Mouse (Mus musculus): ENCODE measurements around the gene P3h2. TPM values are rescaled to one million over a fixed set of nuclear protein-coding genes. Genes with fewer than 3 reads are reported as not detected.

P3h2 gene
- polyA plus RNA-seq, 1 experiment from 2014 or later = 9.5 TPM

DNA sequence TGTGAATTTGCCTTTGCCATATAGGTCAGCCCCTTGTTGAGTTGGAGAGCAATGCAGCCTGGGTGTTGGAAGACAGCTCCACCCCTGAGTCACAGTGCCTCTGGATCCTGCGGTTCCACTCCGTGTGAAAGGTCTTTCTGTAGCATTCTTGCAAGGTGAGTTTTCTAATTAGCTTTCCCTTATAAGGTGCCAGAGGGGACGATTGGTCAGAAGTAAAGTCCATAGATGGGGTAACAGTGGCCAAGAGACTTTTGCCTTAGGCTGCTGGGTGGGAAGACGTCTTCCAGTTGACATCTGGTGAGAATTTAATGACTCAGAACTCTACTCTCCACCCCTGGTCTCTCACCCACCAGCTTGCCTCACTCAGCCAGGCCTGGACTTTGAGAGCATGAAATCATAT is 163.3 kb downstream of the P3h2 start:
- H3K4me3 ChIP-seq (ENCODE audit: low read length) = no peak overlapping the region
- H3K27ac ChIP-seq (ENCODE audit: low read depth, low read length) = no peak overlapping the region
- H3K36me3 ChIP-seq (ENCODE audit: control insufficient read depth, insufficient read depth, low read length) = no peaks in the 10 kb centered on the region
- no peaks in the 10 kb centered on the region for H3K27me3 ChIP-seq (ENCODE audit: control insufficient read depth, insufficient read depth, low read length)
- H3K4me1 ChIP-seq (ENCODE audit: control insufficient read depth, insufficient read depth, low read length) = no peaks in the 10 kb centered on the region
- no peaks in the 10 kb centered on the region for H3K9me3 ChIP-seq (ENCODE audit: control insufficient read depth, low read length)
- H3K4me2 ChIP-seq (replicated peaks; ENCODE audit: low read depth, low read length) = no peak overlapping the region
- WGBS = 65% methylated on average over 4 of the region's 4 CpGs
- no peak for ATAC-seq (ENCODE audit: low FRiP score, low TSS enrichment)
- no peak overlapping the region for H3K9ac ChIP-seq (ENCODE audit: low read depth, low read length)

DNA sequence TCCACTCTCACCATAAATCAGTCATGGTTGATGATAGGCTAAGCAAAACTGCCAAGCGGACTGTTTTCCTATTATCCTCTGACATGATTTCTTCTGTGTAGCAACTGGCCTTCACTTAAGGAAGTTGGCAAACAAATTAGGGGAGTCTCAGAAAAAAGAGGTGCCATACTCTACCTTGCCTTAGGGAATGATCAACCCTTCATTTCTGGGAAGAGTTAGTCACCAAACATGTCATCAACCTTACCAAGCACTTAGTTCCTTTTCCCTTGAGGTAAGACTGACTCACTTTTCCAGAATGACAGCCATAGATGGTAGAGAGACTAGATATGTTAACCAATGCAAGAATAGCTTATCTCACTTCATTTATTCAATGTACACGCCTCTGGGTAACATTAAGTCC is 171.4 kb downstream of the P3h2 start:
- H3K4me3 ChIP-seq (ENCODE audit: low read length) = no peak overlapping the region
- no peaks in the 10 kb centered on the region for H3K4me1 ChIP-seq (ENCODE audit: control insufficient read depth, insufficient read depth, low read length)
- H3K27me3 ChIP-seq (ENCODE audit: control insufficient read depth, insufficient read depth, low read length) = no peaks in the 10 kb centered on the region
- H3K27ac ChIP-seq (ENCODE audit: low read depth, low read length) = no peak overlapping the region
- WGBS = 89% methylated on average over 2 of the region's 2 CpGs
- no peaks in the 10 kb centered on the region for H3K9me3 ChIP-seq (ENCODE audit: control insufficient read depth, low read length)
- H3K36me3 ChIP-seq (ENCODE audit: control insufficient read depth, insufficient read depth, low read length) = no peaks in the 10 kb centered on the region
- no peak overlapping the region for H3K4me2 ChIP-seq (replicated peaks; ENCODE audit: low read depth, low read length)
- H3K9ac ChIP-seq (ENCODE audit: low read depth, low read length) = no peak overlapping the region
- no peak for ATAC-seq (ENCODE audit: low FRiP score, low TSS enrichment)

- Histone ChIP-seq H3K27me3 (ENCODE audit: control insufficient read depth, insufficient read depth, low read length) (no peaks in the 10 kb centered on the region), H3K36me3 (ENCODE audit: control insufficient read depth, insufficient read depth, low read length) (no peaks in the 10 kb centered on the region), H3K9me3 (ENCODE audit: control insufficient read depth, low read length) (peaks cover 4% of the 10 kb centered on the region; the same call in 1 of the 2 replicates), H3K4me2 (replicated peaks; ENCODE audit: low read depth, low read length) (no peak overlapping the region), H3K4me1 (ENCODE audit: control insufficient read depth, insufficient read depth, low read length) (no peaks in the 10 kb centered on the region), H3K27ac (ENCODE audit: low read depth, low read length) (no peak overlapping the region), H3K4me3 (ENCODE audit: low read length) (no peak overlapping the region), H3K9ac (ENCODE audit: low read depth, low read length) (no peak overlapping the region)
- no peak for ATAC-seq (ENCODE audit: low FRiP score, low TSS enrichment)
- 82% methylated on average over 1 of the region's 1 CpGs for WGBS
These were observed 193.4 kb downstream of the P3h2 start for GRCm38 (mm10) chr16:25912185-25912584.
